15 mouse cellular contexts compared by ENCODE assay signal in the genomic region with DNA sequence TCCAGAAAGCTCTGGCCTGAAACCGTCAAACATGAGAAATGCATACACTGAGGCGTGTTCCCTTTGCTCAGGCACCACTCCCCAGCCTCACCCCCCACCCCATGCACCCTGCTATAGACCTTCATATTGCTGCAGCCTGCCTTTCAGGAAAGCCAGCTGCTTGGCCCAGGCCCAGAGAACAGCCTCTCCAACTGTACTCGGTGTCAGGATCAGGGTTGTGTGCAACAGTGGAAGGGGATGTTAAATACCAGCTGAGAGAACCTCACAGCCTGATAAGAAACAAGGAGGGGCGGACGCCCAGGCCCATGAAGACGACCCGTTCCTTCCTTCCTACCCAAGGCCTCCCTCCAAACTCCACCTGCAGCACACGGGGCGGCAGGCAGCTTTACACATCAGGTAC.
DNase-seq lines count a peak whose midpoint lies in the region; ATAC-seq and TF ChIP-seq lines count a peak whose summit lies in the region.
"Had no signal": no experiment of that assay in that cellular context is flagged by ENCODE, and none has a peak within 500 bp of the region (broad histone marks: within the 10 kb centered on the region; RNA-seq: fewer than 3 reads in every experiment).

No protein-coding gene starts in this region.

- H3K4me3 ChIP-seq in lung, embryonic 14.5 days (ENCODE audit: low read depth, low read length), result no peak overlapping the region
- H3K4me3 ChIP-seq: liver, embryonic 15.5 days had no signal

- no peak for TF ChIP-seq POLR2A in brain, embryonic 14.5 days (IDR thresholded peaks at IDR 0.05; ENCODE audit: borderline replicate concordance, extremely low read depth, insufficient read depth, insufficient read length, poor library complexity, severe bottlenecking)

- DNase-seq in heart, postnatal 4 days, result peak; percentile 51
- DNase-seq in heart, adult 18-20 months, result no peak
- DNase-seq in lung, embryonic 14.5 days, result peak; percentile 66
- DNase-seq in lung, postnatal 25 days (ENCODE audit: low spot score), result no peak
- DNase-seq in brain, embryonic 14.5 days (ENCODE audit: low read depth), result peak; percentile 31
- no peak for DNase-seq in left cerebral cortex, adult 8-10 months (ENCODE audit: low spot score in 2 of 2)
- no peak for DNase-seq in Muller cell, postnatal 12 days (ENCODE audit: inconsistent ontology term)
- DNase-seq: cerebellum, adult 2 months; gastrocnemius, postnatal 14 days; kidney, postnatal 36 days; midbrain, embryonic 14.5 days; right cerebral cortex, postnatal 25 days had no signal

- 44% methylated on average over 9 of the region's 9 CpGs for WGBS in lung, embryonic 14.5 days

- no peaks in the 10 kb centered on the region for H3K9me3 ChIP-seq in lung, embryonic 14.5 days (ENCODE audit: low read depth, low read length)
- H3K9me3 ChIP-seq: liver, embryonic 15.5 days had no signal

- TF ChIP-seq CTCF in lung, embryonic 14.5 days (IDR thresholded peaks at IDR 0.05; ENCODE audit: low read depth), result no peak
- TF ChIP-seq CTCF in brain, embryonic 14.5 days (IDR thresholded peaks at IDR 0.05; ENCODE audit: borderline replicate concordance, extremely low read depth, insufficient read depth, insufficient read length), result no peak

- 0 out of 2 replicates have a peak overlapping the region, but pooled peaks have one; percentile 0 for H3K27ac ChIP-seq in lung, embryonic 14.5 days (ENCODE audit: low read depth)
- H3K27ac ChIP-seq: hindbrain, postnatal 0 days; liver, embryonic 15.5 days had no signal

- H3K27me3 ChIP-seq in lung, embryonic 14.5 days (ENCODE audit: insufficient read depth, low read length), result no peaks in the 10 kb centered on the region
- H3K27me3 ChIP-seq: liver, embryonic 15.5 days had no signal

- no peak overlapping the region for H3K4me2 ChIP-seq in lung, embryonic 14.5 days
- H3K4me2 ChIP-seq: liver, embryonic 15.5 days had no signal

- peak; percentile 21; the same call in 1 of the 2 replicates for ATAC-seq in lung, embryonic 14.5 days (ENCODE audit: insufficient read depth)
- peak; percentile 40 for ATAC-seq in megakaryocyte progenitor cell, adult 5-6 weeks (replicated peaks; ENCODE audit: poor library complexity)
- ATAC-seq: hindbrain, postnatal 0 days had no signal

- no peak overlapping the region for H3K9ac ChIP-seq in lung, embryonic 14.5 days
- H3K9ac ChIP-seq: liver, embryonic 15.5 days had no signal

- peaks cover 12% of the 10 kb centered on the region for H3K4me1 ChIP-seq in lung, embryonic 14.5 days (ENCODE audit: insufficient read depth)

- H3K36me3 ChIP-seq in lung, embryonic 14.5 days (ENCODE audit: insufficient read depth), result no peaks in the 10 kb centered on the region
- H3K36me3 ChIP-seq: liver, embryonic 15.5 days had no signal

Comparison
In these comparisons a context has a peak if more than half of its experiments do, and no peak if none do; other contexts are left out.
1. DNase-seq: peak in heart, postnatal 4 days (single experiment), lung, embryonic 14.5 days (single experiment) and brain, embryonic 14.5 days (single experiment); none in heart, adult 18-20 months (0 of 2), lung, postnatal 25 days (single experiment), left cerebral cortex, adult 8-10 months (0 of 2) and Muller cell, postnatal 12 days (single experiment).